In genomic region chr10:127603437-127604371, GRCm38 (mm10) we compare ENCODE assay signal across 12 mouse cellular contexts. TPM values are rescaled to one million over a fixed set of nuclear protein-coding genes. Genes with fewer than 3 reads are reported as not detected.
DNase-seq lines count a peak whose midpoint lies in the region; ATAC-seq and TF ChIP-seq lines count a peak whose summit lies in the region.
"Had no signal": no experiment of that assay in that cellular context is flagged by ENCODE, and none has a peak within 500 bp of the region (broad histone marks: within the 10 kb centered on the region; RNA-seq: fewer than 3 reads in every experiment).

No protein-coding gene starts in this region.

- ATAC-seq in lung, embryonic 14.5 days (ENCODE audit: insufficient read depth) = no peak
- no peak for ATAC-seq in embryonic facial prominence, embryonic 13.5 days (ENCODE audit: insufficient number of reproducible peaks, insufficient read depth, low FRiP score, low TSS enrichment, low read depth)
- peak; percentile 21; the same call in 1 of the 2 replicates for ATAC-seq in neutrophil, adult 5-6 weeks (ENCODE audit: extremely low read depth, insufficient number of reproducible peaks, low FRiP score, poor library complexity, severe bottlenecking)

- peaks cover 68% of the 10 kb centered on the region for H3K36me3 ChIP-seq in lung, embryonic 14.5 days (ENCODE audit: insufficient read depth)
- peaks cover 96% of the 10 kb centered on the region for H3K36me3 ChIP-seq in embryonic facial prominence, embryonic 13.5 days
- H3K36me3 ChIP-seq in limb, embryonic 10.5 days = peaks cover 96% of the 10 kb centered on the region

- DNase-seq in lung, embryonic 14.5 days = no peak
- no peak for DNase-seq in lung, postnatal 10 days
- no peak for DNase-seq in limb, embryonic 10.5 days (ENCODE audit: low spot score)
- no peak for DNase-seq in urinary bladder, postnatal 14 days (ENCODE audit: low spot score)
- DNase-seq in left cerebral cortex, adult 9 months (ENCODE audit: low spot score in 2 of 2) = no peak
- DNase-seq in left cerebral cortex, adult 11 months (ENCODE audit: low spot score) = no peak
- DNase-seq: gastrocnemius, postnatal 10 days; lung, adult 2 months had no signal

- H3K4me1 ChIP-seq in lung, embryonic 14.5 days (ENCODE audit: insufficient read depth) = peaks cover 16% of the 10 kb centered on the region; the same call in 1 of the 2 replicates
- peaks cover 60% of the 10 kb centered on the region for H3K4me1 ChIP-seq in embryonic facial prominence, embryonic 13.5 days
- H3K4me1 ChIP-seq in limb, embryonic 10.5 days = peaks cover 56% of the 10 kb centered on the region
- H3K4me1 ChIP-seq: neural tube, embryonic 12.5 days had no signal

- no peak overlapping the region for H3K4me2 ChIP-seq in lung, embryonic 14.5 days
- H3K4me2 ChIP-seq in embryonic facial prominence, embryonic 13.5 days = no peak overlapping the region
- H3K4me2 ChIP-seq: neural tube, embryonic 12.5 days had no signal

- H3K9me3 ChIP-seq in lung, embryonic 14.5 days (ENCODE audit: low read depth, low read length) = no peaks in the 10 kb centered on the region
- no peaks in the 10 kb centered on the region for H3K9me3 ChIP-seq in embryonic facial prominence, embryonic 13.5 days
- H3K9me3 ChIP-seq in limb, embryonic 10.5 days (replicated peaks) = no peaks in the 10 kb centered on the region
- H3K9me3 ChIP-seq: neural tube, embryonic 12.5 days had no signal

- H3K27ac ChIP-seq in lung, embryonic 14.5 days (ENCODE audit: low read depth) = peak overlapping the region; percentile 16; the same call in 1 of the 2 replicates
- H3K27ac ChIP-seq in embryonic facial prominence, embryonic 13.5 days = peak overlapping the region; percentile 12; the same call in 1 of the 2 replicates
- peak overlapping the region; percentile 38; the same call in 1 of the 2 replicates for H3K27ac ChIP-seq in limb, embryonic 10.5 days
- H3K27ac ChIP-seq: neural tube, embryonic 12.5 days had no signal

- H3K9ac ChIP-seq in lung, embryonic 14.5 days = no peak overlapping the region
- H3K9ac ChIP-seq in embryonic facial prominence, embryonic 13.5 days = 0 out of 2 replicates have a peak overlapping the region, but pooled peaks have one; percentile 44
- H3K9ac ChIP-seq: neural tube, embryonic 12.5 days had no signal

- H3K4me3 ChIP-seq in lung, embryonic 14.5 days (ENCODE audit: low read depth, low read length) = no peak overlapping the region
- H3K4me3 ChIP-seq in embryonic facial prominence, embryonic 13.5 days = no peak overlapping the region
- H3K4me3 ChIP-seq in limb, embryonic 10.5 days = no peak overlapping the region
- H3K4me3 ChIP-seq: erythroblast, embryonic 14.5 days; neural tube, embryonic 12.5 days had no signal

- no peaks in the 10 kb centered on the region for H3K27me3 ChIP-seq in lung, embryonic 14.5 days (ENCODE audit: insufficient read depth, low read length)
- no peaks in the 10 kb centered on the region for H3K27me3 ChIP-seq in embryonic facial prominence, embryonic 13.5 days
- H3K27me3 ChIP-seq in limb, embryonic 10.5 days (ENCODE audit: low read depth, poor library complexity, severe bottlenecking) = no peaks in the 10 kb centered on the region
- H3K27me3 ChIP-seq: neural tube, embryonic 12.5 days had no signal

- no peak for TF ChIP-seq CTCF in lung, embryonic 14.5 days (IDR thresholded peaks at IDR 0.05; ENCODE audit: low read depth)

- WGBS in lung, embryonic 14.5 days = 52% methylated on average over 13 of the region's 13 CpGs
- WGBS in embryonic facial prominence, embryonic 13.5 days = 59% methylated on average over 13 of the region's 13 CpGs
- 51% methylated on average over 13 of the region's 13 CpGs for WGBS in limb, embryonic 10.5 days

RNA-seq across cellular contexts. Expression of gene Lrp1, which starts 17.2 kb away (rescaled TPM):
- 68.7 and 73.0 TPM in 2 replicates for polyA plus RNA-seq in lung, embryonic 14.5 days (2014; fragmentation: Nextera tagmentation; extraction: Ambion mirVana)
- 139 and 159 TPM in 2 replicates for polyA plus RNA-seq in embryonic facial prominence, embryonic 13.5 days (2015; fragmentation: Nextera tagmentation; extraction: Ambion mirVana)
- polyA plus RNA-seq in limb, embryonic 10.5 days (2016; fragmentation: Nextera tagmentation; extraction: Ambion mirVana) = 48.6 and 67.8 TPM in 2 replicates
- 6.3 and 15.1 TPM in 2 replicates for total RNA-seq in neutrophil, adult 5-6 weeks (2017)

RNA-seq across cellular contexts. Expression of gene Stat6, which starts 39.1 kb away (rescaled TPM):
- polyA plus RNA-seq in lung, embryonic 14.5 days (2014; fragmentation: Nextera tagmentation; extraction: Ambion mirVana) = 27.8 and 28.1 TPM in 2 replicates
- polyA plus RNA-seq in embryonic facial prominence, embryonic 13.5 days (2015; fragmentation: Nextera tagmentation; extraction: Ambion mirVana) = 21.1 and 22.0 TPM in 2 replicates
- polyA plus RNA-seq in limb, embryonic 10.5 days (2016; fragmentation: Nextera tagmentation; extraction: Ambion mirVana) = 8.4 and 9.7 TPM in 2 replicates
- total RNA-seq in neutrophil, adult 5-6 weeks (2017) = 258 and 273 TPM in 2 replicates
